ENCODE assay signal across 8 mouse cellular contexts in genomic region chr13:43304700-43305099, GRCm38 (mm10). TPM values are rescaled to one million over a fixed set of nuclear protein-coding genes. Genes with fewer than 3 reads are reported as not detected.
DNase-seq lines count a peak whose midpoint lies in the region; ATAC-seq and TF ChIP-seq lines count a peak whose summit lies in the region.

No protein-coding gene starts in this region.

- WGBS in heart, embryonic 12.5 days, result 17% methylated on average over 11 of the region's 11 CpGs
- 26% methylated on average over 11 of the region's 11 CpGs for WGBS in kidney, postnatal 0 days
- 25% methylated on average over 11 of the region's 11 CpGs for WGBS in stomach, embryonic 14.5 days

- no peaks in the 10 kb centered on the region for H3K27me3 ChIP-seq in heart, embryonic 12.5 days (replicated peaks)
- H3K27me3 ChIP-seq in kidney, postnatal 0 days (ENCODE audit: insufficient read depth, low read length), result peaks cover 5% of the 10 kb centered on the region; the same call in 1 of the 2 replicates
- H3K27me3 ChIP-seq in stomach, embryonic 14.5 days (ENCODE audit: control insufficient read depth, insufficient read depth, low read length), result 0 out of 2 replicates have a peak, but pooled peaks cover 12% of the 10 kb centered on the region

- peak; percentile 8 to 12 for DNase-seq in thymus, postnatal 10 days (ENCODE audit: low spot score in 2 of 2)
- DNase-seq in thymus, postnatal 4 days, result no peak
- peak; percentile 30 to 62 for DNase-seq in cerebellum, postnatal 4 days (ENCODE audit: low spot score in 2 of 2)
- DNase-seq in kidney, postnatal 0 days (ENCODE audit: low spot score), result peak; percentile 32
- DNase-seq in lung, postnatal 25 days (ENCODE audit: low spot score), result peak; percentile 72

- H3K27ac ChIP-seq in heart, embryonic 12.5 days (ENCODE audit: poor library complexity, severe bottlenecking), result peak overlapping the region; percentile 79
- H3K27ac ChIP-seq in kidney, postnatal 0 days, result no peak overlapping the region
- H3K27ac ChIP-seq in stomach, embryonic 14.5 days (ENCODE audit: low read length), result no peak overlapping the region

- H3K4me2 ChIP-seq in heart, embryonic 12.5 days, result peak overlapping the region; percentile 90
- H3K4me2 ChIP-seq in kidney, postnatal 0 days (ENCODE audit: low read length), result peak overlapping the region; percentile 79
- H3K4me2 ChIP-seq in stomach, embryonic 14.5 days (replicated peaks; ENCODE audit: low read depth, low read length), result peak overlapping the region; percentile 100

- H3K4me3 ChIP-seq in heart, embryonic 12.5 days, result peak overlapping the region; percentile 62
- peak overlapping the region; percentile 64 for H3K4me3 ChIP-seq in kidney, postnatal 0 days (replicated peaks; ENCODE audit: low read depth, low read length)
- peak overlapping the region; percentile 65 for H3K4me3 ChIP-seq in stomach, embryonic 14.5 days (ENCODE audit: low read depth, low read length)

- 0 out of 2 replicates have a peak, but pooled peaks have one; percentile 6 for ATAC-seq in heart, embryonic 12.5 days (ENCODE audit: insufficient number of reproducible peaks, low FRiP score)
- ATAC-seq in kidney, postnatal 0 days (replicated peaks; ENCODE audit: low FRiP score, low read depth), result peak; percentile 37; the same call in 1 of the 2 replicates
- no peak for ATAC-seq in stomach, embryonic 14.5 days (ENCODE audit: insufficient number of reproducible peaks, insufficient read depth, low FRiP score, low read depth)
- no peak for ATAC-seq in erythroblast, adult 5-6 weeks (replicated peaks; ENCODE audit: low FRiP score, poor library complexity, severe bottlenecking)

- peaks cover 4% of the 10 kb centered on the region for H3K9me3 ChIP-seq in heart, embryonic 12.5 days (replicated peaks)
- no peaks in the 10 kb centered on the region for H3K9me3 ChIP-seq in kidney, postnatal 0 days (replicated peaks; ENCODE audit: low read length)
- no peaks in the 10 kb centered on the region; the same call in 1 of the 2 replicates for H3K9me3 ChIP-seq in stomach, embryonic 14.5 days (ENCODE audit: control insufficient read depth, low read depth, low read length)

- H3K9ac ChIP-seq in heart, embryonic 12.5 days, result peak overlapping the region; percentile 44
- H3K9ac ChIP-seq in kidney, postnatal 0 days (ENCODE audit: low read depth, low read length), result no peak overlapping the region
- no peak overlapping the region for H3K9ac ChIP-seq in stomach, embryonic 14.5 days (replicated peaks; ENCODE audit: low read depth, low read length)

- no peak for TF ChIP-seq CTCF in kidney, postnatal 0 days (IDR thresholded peaks at IDR 0.05; ENCODE audit: low read depth)

- H3K36me3 ChIP-seq in heart, embryonic 12.5 days, result no peaks in the 10 kb centered on the region
- no peaks in the 10 kb centered on the region for H3K36me3 ChIP-seq in kidney, postnatal 0 days (ENCODE audit: insufficient read depth, low read length)
- no peaks in the 10 kb centered on the region for H3K36me3 ChIP-seq in stomach, embryonic 14.5 days (ENCODE audit: control insufficient read depth, insufficient read depth, low read length)

- H3K4me1 ChIP-seq in heart, embryonic 12.5 days (replicated peaks), result peaks cover 32% of the 10 kb centered on the region
- peaks cover 12% of the 10 kb centered on the region for H3K4me1 ChIP-seq in kidney, postnatal 0 days (replicated peaks; ENCODE audit: insufficient read depth, low read length)
- peaks cover 17% of the 10 kb centered on the region for H3K4me1 ChIP-seq in stomach, embryonic 14.5 days (ENCODE audit: control insufficient read depth, insufficient read depth, low read length)

RNA-seq across cellular contexts. Expression of gene Gfod1, which starts 0.7 kb away (rescaled TPM):
- 0.98 and 1.0 TPM in 2 replicates for polyA plus RNA-seq in heart, embryonic 12.5 days (2016; fragmentation: Nextera tagmentation; extraction: Ambion mirVana)
- polyA plus RNA-seq in kidney, postnatal 0 days (2015; fragmentation: Nextera tagmentation; extraction: Ambion mirVana), result 0.34 TPM in 2 replicates
- polyA plus RNA-seq in stomach, embryonic 14.5 days (2014; fragmentation: Nextera tagmentation; extraction: Ambion mirVana), result 0.49 and 1.0 TPM in 2 replicates
- total RNA-seq in erythroblast, adult 5-6 weeks (2015; ENCODE audit: low replicate concordance), result 0.63 and 1.3 TPM in 2 replicates
- 0.84 and 2.3 TPM in 2 replicates for total RNA-seq in erythroblast, adult 5-6 weeks (2017; ENCODE audit: low replicate concordance)

Comparison
In these comparisons a context has a peak if more than half of its experiments do, and no peak if none do; other contexts are left out.
1. ATAC-seq: peak in heart, embryonic 12.5 days (single experiment) and kidney, postnatal 0 days (single experiment); none in stomach, embryonic 14.5 days (single experiment) and erythroblast, adult 5-6 weeks (single experiment).
2. Peak in every context shown above with its lines, with median percentiles within 50 percentile points of each other: H3K4me2 ChIP-seq and H3K4me3 ChIP-seq.